Mouse (Mus musculus) heart, adult 2 months (tissue): Measurements from ENCODE around the gene Gm49340.

Source experiments
- CTCF ChIP-seq: fragments of 200-600 bp; IDR thresholded peaks from 2 replicates; pipeline ENCODE4 v1.8.1; 2022; ENCODE audit warnings: antibody characterized with exemption, mild to moderate bottlenecking, moderate library complexity
- EP300 ChIP-seq: fragments of 200-500 bp; IDR thresholded peaks from 2 replicates; pipeline ENCODE4 v1.6.1; 2011; ENCODE audit warnings: low read depth, low read length, control low read depth; ENCODE audit not compliant: insufficient read depth
- POLR2A ChIP-seq: fragments of 200-500 bp; IDR thresholded peaks from 2 replicates; pipeline ENCODE4 v1.6.1; 2011; ENCODE audit warnings: mild to moderate bottlenecking, low read depth, low read length, control low read depth; ENCODE audit not compliant: insufficient read depth

DNA sequence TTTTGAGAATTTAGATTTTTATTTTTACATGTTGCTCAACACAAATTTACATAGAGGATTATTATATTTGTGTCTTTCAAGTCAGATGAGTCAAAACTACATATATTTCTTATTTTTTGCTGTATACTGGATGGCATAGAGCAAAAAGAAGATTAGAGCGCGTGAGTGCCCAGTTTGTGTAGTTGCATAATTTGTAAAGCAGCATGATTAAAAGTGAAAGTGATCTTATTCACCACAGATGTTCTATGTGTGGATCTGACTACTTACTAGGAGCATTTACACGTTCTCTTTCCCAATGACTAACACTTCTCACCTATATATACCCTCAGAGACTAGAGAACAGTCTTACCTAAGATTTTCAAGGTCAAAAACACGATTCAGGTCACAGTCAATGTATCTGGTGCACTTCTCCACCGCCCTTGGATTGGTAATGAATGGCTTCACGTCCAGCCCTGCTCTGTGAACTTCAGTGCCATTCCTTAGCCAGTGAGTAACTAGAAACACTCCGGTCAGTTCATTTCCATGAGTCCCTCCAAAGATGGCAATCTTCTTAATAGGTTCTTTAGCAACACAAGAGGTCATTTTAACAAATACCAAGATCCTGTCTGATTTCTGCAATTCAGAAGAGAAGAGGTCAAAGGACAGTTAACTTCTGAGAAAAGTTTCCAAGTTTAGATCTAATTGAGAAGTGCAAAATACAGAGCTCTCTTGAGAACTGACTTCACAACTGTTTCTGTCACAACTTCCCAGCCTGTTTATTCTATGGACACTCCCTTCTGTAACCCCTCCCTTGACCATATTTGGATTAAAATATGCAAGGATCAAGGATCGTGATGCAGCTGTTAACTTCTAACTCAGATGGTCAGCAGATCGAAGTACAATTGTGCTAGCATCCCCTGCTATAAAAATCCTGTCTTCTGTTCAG lies 5.4 kb upstream of the Gm49340 start:
- no peak for TF ChIP-seq CTCF
- TF ChIP-seq POLR2A = 0 out of 2 replicates have a peak, but pooled peaks have one; percentile 31
- TF ChIP-seq EP300 = no peak
